Mouse (Mus musculus): Measurements from ENCODE around the gene Rela.

GRCm38 (mm10) chr19:5685431-5685830 lies 48.1 kb downstream of the Rela start:
- TF ChIP-seq CTCF (IDR thresholded peaks at IDR 0.05; ENCODE audit: low read depth) (no peak), EP300 (optimal IDR thresholded peaks at IDR 0.05) (no peak)

All from stomach, postnatal 0 days (tissue).